Mouse (Mus musculus) forebrain, embryonic 10.5 days (tissue): Measurements from ENCODE around the gene Mrpl39. TPM values are rescaled to one million over a fixed set of nuclear protein-coding genes. Genes with fewer than 3 reads are reported as not detected.

Experiments
- DNase-seq: peaks from one replicate; pipeline ENCODE4 v3.0.0-alpha.2; 2017; ENCODE audit warnings: low spot score; ENCODE audit errors: extremely low spot score
- H3K27ac ChIP-seq: fragments of 300-500 bp; sonication (generic); 2 replicates; pipeline ENCODE4 v1.5.1; 2016; ENCODE audit warnings: mild to moderate bottlenecking
- H3K27me3 ChIP-seq: fragments of 300-500 bp; sonication (generic); 2 replicates; pipeline ENCODE4 v1.6.1; 2016; ENCODE audit warnings: mild to moderate bottlenecking; ENCODE audit not compliant: poor library complexity, severe bottlenecking
- H3K36me3 ChIP-seq: fragments of 300-500 bp; sonication (generic); replicated peaks from 2 replicates; pipeline ENCODE4 v1.6.1; 2016; ENCODE audit warnings: mild to moderate bottlenecking, moderate library complexity
- H3K4me1 ChIP-seq: fragments of 300-500 bp; sonication (generic); 2 replicates; pipeline ENCODE4 v1.6.1; 2016
- H3K4me3 ChIP-seq: fragments of 300-500 bp; sonication (generic); 2 replicates; pipeline ENCODE4 v1.5.1; 2016; ENCODE audit warnings: mild to moderate bottlenecking, moderate library complexity
- H3K9me3 ChIP-seq: fragments of 300-500 bp; sonication (generic); 2 replicates; pipeline ENCODE4 v1.6.1; 2016; ENCODE audit warnings: mild to moderate bottlenecking, moderate library complexity
- WGBS: fragments of 180-500 bp; shearing (Covaris S2); methylation state at CpG from one replicate; pipeline ENCODE4 v1.1.7; 2016; 5-methylcytosine and 5-hydroxymethylcytosine counted together
- polyA plus RNA-seq: library from polyadenylated mRNA; unstranded; fragments of >200 nt; fragmentation: Nextera tagmentation; extraction: Ambion mirVana; gene quantifications from 2 replicates; pipeline ENCODE4 v1.2.1, GENCODE M21; 2016

Gene Mrpl39
- polyA plus RNA-seq, 1 experiment from 2014 or later = 61.0 TPM

- peaks cover 45% of the 10 kb centered on the region for H3K36me3 ChIP-seq
- H3K4me3 ChIP-seq = no peak overlapping the region
- no peaks in the 10 kb centered on the region for H3K27me3 ChIP-seq
- H3K4me1 ChIP-seq = no peaks in the 10 kb centered on the region
- no peak for DNase-seq
- no peaks in the 10 kb centered on the region for H3K9me3 ChIP-seq
- WGBS = 96% methylated on average over 10 of the region's 10 CpGs
- no peak overlapping the region for H3K27ac ChIP-seq
Observed at GRCm38 (mm10) chr16:84717618-84718248, 17.8 kb downstream of the Mrpl39 start.

- Histone ChIP-seq H3K27me3 (no peaks in the 10 kb centered on the region), H3K36me3 (peaks cover 37% of the 10 kb centered on the region), H3K27ac (no peak overlapping the region), H3K4me3 (no peak overlapping the region), H3K9me3 (no peaks in the 10 kb centered on the region), H3K4me1 (no peaks in the 10 kb centered on the region)
- 92% methylated on average over 13 of the region's 13 CpGs for WGBS
- DNase-seq = no peak
Observed at GRCm38 (mm10) chr16:84716724-84717617, 18.6 kb downstream of the Mrpl39 start.

GRCm38 (mm10) chr16:84716197-84716596 is 19.3 kb downstream of the Mrpl39 start:
- no peak for DNase-seq
- H3K27me3 ChIP-seq = no peaks in the 10 kb centered on the region
- H3K4me3 ChIP-seq = no peak overlapping the region
- H3K9me3 ChIP-seq = no peaks in the 10 kb centered on the region
- H3K4me1 ChIP-seq = no peaks in the 10 kb centered on the region
- WGBS = 93% methylated on average over 7 of the region's 7 CpGs
- H3K27ac ChIP-seq = no peak overlapping the region
- peaks cover 30% of the 10 kb centered on the region for H3K36me3 ChIP-seq

- 92% methylated on average over 6 of the region's 6 CpGs for WGBS
Observed at GRCm38 (mm10) chr16:84714978-84715377, 20.6 kb downstream of the Mrpl39 start.

GRCm38 (mm10) chr16:84713926-84714325 is 21.6 kb downstream of the Mrpl39 start:
- Histone ChIP-seq H3K4me1 (no peaks in the 10 kb centered on the region), H3K4me3 (no peak overlapping the region), H3K27ac (no peak overlapping the region), H3K9me3 (no peaks in the 10 kb centered on the region), H3K36me3 (peaks cover 15% of the 10 kb centered on the region), H3K27me3 (no peaks in the 10 kb centered on the region)
- no peak for DNase-seq
- 93% methylated on average over 4 of the region's 4 CpGs for WGBS

More at GRCm38 (mm10) chr16:84714978-84715377, 20.6 kb downstream of the Mrpl39 start:
- no peaks in the 10 kb centered on the region for H3K9me3 ChIP-seq
- no peak overlapping the region for H3K27ac ChIP-seq
- H3K4me3 ChIP-seq = no peak overlapping the region
- peaks cover 17% of the 10 kb centered on the region for H3K36me3 ChIP-seq
- no peak for DNase-seq
- H3K27me3 ChIP-seq = no peaks in the 10 kb centered on the region
- H3K4me1 ChIP-seq = no peaks in the 10 kb centered on the region

- Histone ChIP-seq H3K4me3 (no peak overlapping the region), H3K36me3 (peaks cover 7% of the 10 kb centered on the region; the same call in 1 of the 2 replicates), H3K4me1 (no peaks in the 10 kb centered on the region), H3K27ac (no peak overlapping the region), H3K9me3 (no peaks in the 10 kb centered on the region), H3K27me3 (no peaks in the 10 kb centered on the region)
- WGBS = 92% methylated on average over 4 of the region's 4 CpGs
- no peak for DNase-seq
Observed at GRCm38 (mm10) chr16:84713156-84713555, 22.4 kb downstream of the Mrpl39 start.

- H3K27me3 ChIP-seq = peaks cover 18% of the 10 kb centered on the region
- H3K4me3 ChIP-seq = no peak overlapping the region
- H3K36me3 ChIP-seq = no peaks in the 10 kb centered on the region
Observed at GRCm38 (mm10) chr16:84708649-84709048, 26.9 kb downstream of the Mrpl39 start.

GRCm38 (mm10) chr16:84707802-84708201 is 27.7 kb downstream of the Mrpl39 start:
- DNase-seq = no peak
- Histone ChIP-seq H3K27ac (no peak overlapping the region), H3K27me3 (peaks cover 19% of the 10 kb centered on the region), H3K4me1 (peaks cover 6% of the 10 kb centered on the region), H3K36me3 (no peaks in the 10 kb centered on the region), H3K4me3 (no peak overlapping the region), H3K9me3 (no peaks in the 10 kb centered on the region)
- WGBS = 68% methylated on average over 4 of the region's 4 CpGs

More at GRCm38 (mm10) chr16:84708649-84709048, 26.9 kb downstream of the Mrpl39 start:
- Histone ChIP-seq H3K9me3 (no peaks in the 10 kb centered on the region), H3K4me1 (peaks cover 6% of the 10 kb centered on the region; the same call in 1 of the 2 replicates), H3K27ac (no peak overlapping the region)
- DNase-seq = no peak
- WGBS = 74% methylated on average over 2 of the region's 2 CpGs

- no peak for DNase-seq
- Histone ChIP-seq H3K27me3 (peaks cover 30% of the 10 kb centered on the region), H3K9me3 (no peaks in the 10 kb centered on the region), H3K4me3 (no peak overlapping the region), H3K36me3 (no peaks in the 10 kb centered on the region), H3K27ac (no peak overlapping the region), H3K4me1 (peaks cover 11% of the 10 kb centered on the region)
- 87% methylated on average over 6 of the region's 6 CpGs for WGBS
Observed at GRCm38 (mm10) chr16:84706571-84706970, 29.0 kb downstream of the Mrpl39 start.

- peaks cover 11% of the 10 kb centered on the region for H3K4me1 ChIP-seq
- no peaks in the 10 kb centered on the region for H3K36me3 ChIP-seq
- no peak overlapping the region for H3K27ac ChIP-seq
- peaks cover 31% of the 10 kb centered on the region for H3K27me3 ChIP-seq
- H3K9me3 ChIP-seq = no peaks in the 10 kb centered on the region
- no peak overlapping the region for H3K4me3 ChIP-seq
- no peak for DNase-seq
- WGBS = 87% methylated on average over 5 of the region's 5 CpGs
Observed at GRCm38 (mm10) chr16:84705507-84705906, 30.0 kb downstream of the Mrpl39 start.

GRCm38 (mm10) chr16:84704661-84705240 is 30.8 kb downstream of the Mrpl39 start:
- no peaks in the 10 kb centered on the region for H3K9me3 ChIP-seq
- peaks cover 11% of the 10 kb centered on the region for H3K4me1 ChIP-seq
- 87% methylated on average over 8 of the region's 8 CpGs for WGBS
- H3K36me3 ChIP-seq = no peaks in the 10 kb centered on the region
- H3K27ac ChIP-seq = no peak overlapping the region
- H3K27me3 ChIP-seq = peaks cover 31% of the 10 kb centered on the region
- H3K4me3 ChIP-seq = no peak overlapping the region
- DNase-seq = no peak

- H3K36me3 ChIP-seq = no peaks in the 10 kb centered on the region
- H3K27me3 ChIP-seq = peaks cover 31% of the 10 kb centered on the region
- DNase-seq = no peak
- H3K4me1 ChIP-seq = peaks cover 11% of the 10 kb centered on the region
- H3K9me3 ChIP-seq = no peaks in the 10 kb centered on the region
- peak overlapping the region; percentile 77 for H3K4me3 ChIP-seq
- H3K27ac ChIP-seq = no peak overlapping the region; the same call in 1 of the 2 replicates
- 76% methylated on average over 13 of the region's 13 CpGs for WGBS
Observed at GRCm38 (mm10) chr16:84703769-84704660, 31.5 kb downstream of the Mrpl39 start.
